Mouse (Mus musculus) kidney, postnatal 4 days (tissue): ENCODE data around the gene Ptbp3.

Experiments
- DNase-seq, 2 experiments: peaks; one replicate each; pipeline ENCODE4 v3.0.0; 2021; ENCODE audit warnings: mixed read lengths in 2 of 2

Gene Ptbp3

DNA sequence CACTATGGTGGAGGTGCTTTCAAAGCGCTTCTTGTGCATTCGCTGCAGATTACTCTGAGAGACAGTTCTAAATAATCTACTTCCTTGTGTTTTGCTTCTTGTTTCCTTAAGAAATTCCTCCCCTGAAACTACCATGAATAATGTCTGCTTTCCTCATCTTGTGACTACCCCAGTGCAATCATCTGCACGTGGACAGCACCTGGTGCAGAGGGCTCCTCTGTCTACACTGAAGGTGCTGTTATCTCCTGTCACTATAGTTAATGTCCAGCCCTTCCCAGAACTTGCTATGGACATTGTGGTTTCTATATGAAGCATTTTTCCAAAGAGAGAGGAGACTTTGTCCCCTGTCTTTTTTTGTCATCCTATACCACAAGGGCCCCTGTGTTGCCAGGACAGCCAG, 4.4 kb upstream of the Ptbp3 start:
- no peak for DNase-seq

DNA sequence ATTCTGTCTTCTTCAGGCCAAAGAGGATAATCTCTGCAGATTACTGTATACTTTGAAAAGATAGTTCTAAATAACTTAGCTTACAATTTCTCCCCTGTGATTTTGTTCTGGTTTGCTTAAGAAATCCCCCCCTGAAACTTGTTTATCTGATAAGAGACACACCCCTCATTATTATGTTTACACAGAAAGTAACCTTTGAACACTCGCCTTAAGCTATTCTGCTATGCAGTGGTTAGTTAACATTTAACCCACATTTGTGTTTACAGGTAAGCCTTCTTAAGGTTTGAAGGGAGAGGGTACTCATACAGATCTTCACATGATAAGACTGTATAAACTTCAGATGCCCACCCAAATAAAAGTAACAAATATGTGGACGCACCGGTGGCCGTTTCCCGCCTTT, 3.7 kb upstream of the Ptbp3 start:
- DNase-seq = no peak

DNA sequence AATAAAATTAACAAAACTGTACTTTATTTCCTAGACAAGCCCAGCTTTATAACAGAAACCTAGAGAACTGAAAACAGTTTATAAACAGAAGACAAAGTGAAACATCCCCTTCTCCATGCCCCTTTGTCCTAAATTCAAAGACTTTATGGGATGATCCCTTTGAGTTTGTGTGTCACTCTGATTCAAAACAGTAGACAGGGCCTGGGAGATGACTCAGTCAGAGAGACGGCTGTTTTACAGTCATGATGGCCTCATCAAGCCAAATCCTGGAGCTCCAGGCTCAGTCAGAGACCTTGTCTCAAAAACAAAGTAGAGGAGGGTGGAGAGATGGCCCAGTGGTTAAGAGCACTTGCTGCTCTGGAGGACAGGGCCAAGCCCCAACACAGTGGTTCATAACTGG, 2.7 kb upstream of the Ptbp3 start:
- no peak for DNase-seq

DNA sequence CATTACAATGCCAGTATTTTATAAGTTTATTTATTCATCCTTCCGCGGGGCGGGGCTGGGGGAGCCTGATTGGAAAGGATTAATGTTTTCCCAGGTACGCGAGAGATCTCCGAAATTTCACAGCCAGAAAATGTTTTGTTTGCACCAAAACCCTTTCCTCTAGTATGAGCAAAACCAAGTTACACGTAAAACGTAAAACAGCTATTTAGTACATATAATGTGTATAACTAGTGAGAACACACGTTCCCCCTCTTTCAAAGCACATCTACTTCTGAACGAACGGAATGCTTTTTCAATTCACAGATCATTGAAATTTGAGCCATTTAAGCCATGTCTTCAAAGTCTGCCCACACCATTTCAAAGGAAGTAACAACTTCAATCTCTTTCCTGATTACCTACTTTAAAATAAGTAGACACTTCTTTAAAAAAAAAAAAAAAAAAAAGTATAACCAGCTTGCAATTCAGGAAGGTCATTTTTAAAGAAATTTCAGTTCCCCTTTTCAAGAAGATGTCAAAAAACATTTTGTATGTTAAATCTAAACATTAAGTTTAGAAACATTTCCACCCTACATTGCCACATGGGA, 905 bp upstream of the Ptbp3 start:
- DNase-seq = no peak

DNA sequence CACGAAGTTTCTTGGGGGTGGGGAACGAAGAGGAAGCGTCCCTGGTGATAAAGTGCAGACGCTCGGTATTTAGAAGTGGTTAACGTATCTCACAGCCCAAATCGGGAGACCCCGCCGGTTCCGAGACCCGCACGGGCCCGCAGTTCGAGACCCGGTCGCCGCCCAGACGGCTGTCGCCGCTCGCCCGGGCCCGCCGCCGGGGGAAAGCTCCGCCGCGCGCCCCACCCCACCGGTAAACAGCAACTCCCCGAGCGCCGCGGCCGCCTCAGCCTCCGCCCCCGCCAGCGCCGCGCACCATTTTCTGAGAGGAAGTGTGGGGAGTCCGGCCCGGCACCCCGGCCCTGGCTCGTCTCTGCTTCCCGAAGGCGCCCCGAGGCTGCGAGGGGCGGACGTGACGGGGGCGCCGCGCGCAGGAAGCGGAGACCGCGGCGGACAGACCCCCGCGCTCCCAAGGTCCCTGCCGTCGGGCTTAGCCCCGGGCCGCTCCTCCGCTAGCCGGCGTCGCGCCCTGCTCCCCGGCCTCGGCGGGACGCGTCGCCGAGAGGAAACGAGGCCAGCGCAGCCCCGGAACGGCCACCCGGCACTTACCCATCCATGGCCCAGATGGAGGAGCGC, 497 bp downstream of the Ptbp3 start:
- peak; percentile 77 to 85 for DNase-seq

DNA sequence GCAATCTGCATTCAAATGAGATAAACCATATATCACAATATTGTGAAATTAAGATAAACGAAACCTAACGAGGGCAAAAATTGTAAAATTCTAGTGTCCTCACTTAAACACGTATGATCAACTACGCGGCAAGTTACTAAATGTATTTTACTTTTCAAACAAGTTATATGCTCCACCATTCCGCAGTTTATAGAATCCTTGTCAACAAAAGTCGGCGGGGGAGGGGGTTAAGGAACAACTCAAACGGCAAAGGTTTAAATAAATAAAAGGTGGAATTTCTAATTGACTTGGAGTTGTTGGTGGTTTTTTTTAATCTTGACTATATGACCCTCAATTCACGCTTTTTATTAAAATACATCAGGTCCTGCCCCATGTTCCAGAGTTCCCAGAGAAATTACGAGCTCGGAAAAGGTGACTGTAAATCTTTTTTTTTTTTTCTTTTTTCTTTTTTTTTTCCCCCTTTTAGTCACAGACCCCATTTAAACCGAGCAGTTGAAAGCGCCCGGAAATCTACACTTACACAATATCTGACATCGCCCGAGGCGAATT, 1.1 kb downstream of the Ptbp3 start:
- no peak for DNase-seq

DNA sequence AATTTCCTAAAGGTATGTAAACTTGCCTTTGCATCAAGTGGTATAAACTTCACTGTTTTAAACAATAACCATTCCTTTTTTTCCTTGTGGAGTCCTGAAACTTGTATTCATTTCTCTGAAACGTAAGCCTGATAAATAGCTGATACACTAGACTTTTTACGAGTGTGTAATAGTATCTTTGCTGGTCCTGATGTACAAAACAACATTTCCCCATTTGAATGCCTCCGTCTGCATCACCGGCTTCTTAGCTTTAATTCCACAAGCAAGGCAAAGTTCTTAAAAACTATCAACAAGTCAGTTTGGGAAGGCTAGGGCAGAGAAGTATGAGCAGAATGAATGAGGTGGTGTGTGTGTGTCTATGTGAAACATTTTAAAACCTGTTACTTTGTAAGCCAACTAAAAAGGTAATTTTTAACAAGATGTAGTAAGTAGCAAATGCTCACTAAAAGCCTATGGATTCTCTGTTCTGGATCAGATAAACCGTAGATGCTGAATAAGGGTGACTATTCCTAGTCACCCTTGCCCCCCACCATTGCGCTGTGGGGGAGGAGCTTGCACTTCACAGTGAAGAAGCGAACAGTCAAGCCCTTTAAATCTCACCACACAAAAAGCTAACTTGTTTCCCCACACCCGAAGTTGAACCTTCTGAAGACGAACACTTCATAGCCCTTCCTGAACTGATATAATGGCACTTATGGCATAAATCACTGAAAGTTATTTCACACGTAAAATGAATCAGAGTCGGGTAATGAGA, 1.9 kb downstream of the Ptbp3 start:
- peak; percentile 21 to 49 for DNase-seq

DNA sequence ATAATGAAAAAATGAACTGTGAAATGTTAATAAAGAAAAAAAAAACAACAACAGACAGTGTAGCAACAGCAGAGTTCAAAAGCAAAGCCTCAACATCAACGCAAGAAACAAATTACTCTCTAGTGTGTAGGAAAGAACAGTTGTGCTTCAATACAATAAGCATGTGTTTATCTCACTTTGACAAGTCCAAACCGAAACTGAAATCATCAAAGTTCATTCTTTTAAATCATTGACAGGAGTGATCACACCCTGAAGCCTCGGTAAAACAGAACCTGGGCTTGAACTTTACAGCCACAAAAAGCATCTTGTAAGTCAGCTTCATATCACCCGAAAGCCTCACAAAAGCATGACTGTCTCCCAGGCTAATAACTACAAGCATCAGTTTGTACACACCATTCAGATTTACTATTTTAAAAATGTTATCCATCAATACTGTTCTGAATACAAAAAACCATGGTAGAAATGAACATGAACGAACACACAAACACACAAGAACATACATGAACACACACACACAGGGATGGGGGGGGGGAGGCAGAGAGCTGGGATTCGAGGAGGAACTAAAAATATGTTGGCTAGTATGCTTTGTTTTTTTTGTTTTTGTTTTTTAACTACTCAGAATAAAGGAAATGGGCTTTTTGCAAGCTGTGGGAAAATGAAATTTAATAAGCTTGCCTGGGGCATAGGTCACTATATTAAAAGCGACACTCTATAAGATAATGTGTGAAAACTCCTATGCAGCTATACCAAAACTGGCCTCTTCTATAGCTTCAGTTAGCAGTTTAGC, 2.7 kb downstream of the Ptbp3 start:
- no peak for DNase-seq

DNA sequence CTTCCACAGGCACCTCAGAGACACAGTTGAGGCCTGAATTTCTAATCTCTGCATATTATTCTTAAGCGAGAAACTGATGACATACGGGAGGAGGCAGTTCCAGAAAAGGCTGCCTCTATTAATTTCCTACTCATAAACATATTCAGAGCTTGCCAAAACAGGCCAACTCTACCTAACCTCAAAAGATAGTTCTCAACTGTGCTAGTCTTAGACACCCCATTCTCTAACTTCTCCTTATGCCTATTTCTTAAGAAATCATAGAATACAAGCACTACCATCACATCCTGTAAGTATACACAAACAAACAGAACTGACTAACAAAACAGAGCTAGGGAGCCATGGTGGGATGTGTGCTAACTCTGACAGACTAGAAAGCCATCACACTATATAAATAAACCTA, 4.5 kb downstream of the Ptbp3 start:
- no peak for DNase-seq

DNA sequence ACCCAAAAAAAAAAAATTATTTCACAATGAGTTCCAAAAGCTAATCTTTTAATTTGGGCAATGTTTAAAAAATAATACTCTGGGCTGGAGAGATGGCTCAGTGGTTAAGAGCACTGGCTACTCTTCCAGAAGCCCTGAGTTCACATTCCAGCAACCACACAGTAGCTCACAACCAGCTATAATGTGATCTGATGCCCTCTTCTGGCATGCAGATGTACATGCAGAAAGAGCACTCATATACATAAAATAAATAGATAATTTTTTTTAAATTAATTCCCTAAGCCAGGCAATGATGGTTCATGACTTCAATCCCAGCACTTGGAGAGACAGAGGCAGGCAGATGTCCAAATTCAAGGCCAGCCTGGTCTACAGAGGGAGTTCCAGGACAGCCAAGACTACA, 6.2 kb downstream of the Ptbp3 start:
- DNase-seq = no peak

DNA sequence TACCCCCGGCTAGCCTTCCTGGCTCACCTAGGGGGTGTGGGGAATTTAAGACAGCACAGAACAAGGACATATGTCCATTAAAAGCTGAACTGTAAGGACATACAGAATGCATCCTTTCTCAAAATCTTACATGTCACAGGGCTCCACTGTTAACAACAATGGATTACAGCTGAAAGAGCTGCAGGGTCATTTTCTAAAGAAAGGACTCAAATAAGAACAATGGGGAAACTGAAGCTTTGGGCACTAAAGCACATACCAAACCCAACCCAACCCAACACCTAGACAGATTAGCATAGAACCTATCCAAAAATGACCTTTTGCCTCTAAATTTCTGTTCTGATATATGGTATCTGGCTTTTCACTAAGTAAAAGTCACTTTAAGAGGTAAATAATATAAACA, 12.9 kb downstream of the Ptbp3 start:
- DNase-seq = no peak

DNA sequence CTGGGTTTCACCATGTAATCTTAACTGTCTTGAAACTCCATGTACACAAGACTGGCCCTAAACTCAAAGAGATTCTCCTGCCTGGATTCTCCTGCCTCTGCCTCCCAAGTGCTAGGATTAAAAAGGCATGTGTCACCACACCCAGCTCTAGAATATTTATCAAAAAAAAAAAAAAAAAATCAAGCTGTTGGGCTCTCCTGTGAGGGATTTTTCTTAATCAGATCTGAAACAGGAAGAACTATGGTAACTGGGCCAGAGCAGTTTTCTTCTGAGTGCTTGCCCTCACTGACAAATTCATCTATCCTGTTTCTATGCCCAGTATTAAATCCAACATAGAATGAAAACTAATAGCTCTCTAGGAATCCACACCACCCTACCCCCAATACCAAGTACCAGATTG, 13.5 kb downstream of the Ptbp3 start:
- no peak for DNase-seq

DNA sequence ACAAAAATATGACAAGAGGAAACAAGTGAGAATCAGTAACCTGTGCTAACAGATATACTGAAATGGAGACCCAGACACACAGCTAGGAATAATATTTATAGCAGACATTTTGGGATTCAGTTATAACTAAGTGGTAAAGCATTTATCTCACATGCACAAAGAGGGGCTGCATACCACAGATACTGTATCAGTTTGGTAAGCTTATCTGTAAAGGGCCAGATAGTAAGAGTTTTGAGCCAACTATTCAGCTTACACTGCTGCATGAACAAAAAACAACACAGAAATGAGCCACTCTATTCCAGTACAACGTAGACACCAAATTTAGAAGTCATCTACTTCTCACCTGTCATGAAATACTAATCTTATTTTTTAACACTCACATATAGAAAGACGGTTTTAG, 15.9 kb downstream of the Ptbp3 start:
- no peak for DNase-seq

DNA sequence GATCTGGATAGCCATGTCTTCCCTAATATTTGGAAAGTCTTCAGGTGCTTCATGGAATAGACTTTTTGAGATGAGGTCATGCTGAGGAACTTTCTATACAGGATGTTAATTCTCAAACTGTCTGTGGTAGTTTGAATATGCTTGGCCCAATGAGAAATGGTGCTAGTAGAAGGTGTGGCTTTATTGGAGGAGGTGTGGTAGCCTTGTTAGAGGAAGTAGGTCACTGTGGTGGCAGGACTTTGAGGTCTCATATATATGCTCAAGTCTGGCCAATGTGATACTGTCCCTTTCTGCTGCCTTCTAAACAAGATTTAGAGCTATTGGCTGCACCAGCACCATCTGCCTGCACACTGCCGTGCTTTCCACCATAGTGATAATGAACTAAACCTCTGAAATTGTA, 18.0 kb downstream of the Ptbp3 start:
- no peak for DNase-seq

DNA sequence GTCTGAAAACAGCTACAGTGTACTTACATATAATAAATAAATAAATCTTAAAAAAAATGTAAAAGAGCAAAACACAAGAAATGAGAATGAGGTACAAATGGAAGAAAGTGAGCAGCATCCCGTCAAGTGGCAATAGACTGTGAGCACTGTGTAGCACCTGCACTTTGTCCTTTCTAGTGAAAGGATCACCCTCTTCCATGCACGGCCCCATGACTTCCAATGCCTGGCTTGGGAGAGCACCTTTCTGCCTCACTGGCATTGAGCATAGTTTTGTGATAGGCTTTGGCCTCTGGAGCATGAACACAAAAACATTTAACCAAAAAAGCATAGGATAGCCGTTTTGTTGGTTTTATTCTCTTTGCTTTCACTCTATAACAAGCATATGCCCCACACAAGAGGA, 21.7 kb downstream of the Ptbp3 start:
- DNase-seq = peak in 1 of 2 experiments; percentile 10

DNA sequence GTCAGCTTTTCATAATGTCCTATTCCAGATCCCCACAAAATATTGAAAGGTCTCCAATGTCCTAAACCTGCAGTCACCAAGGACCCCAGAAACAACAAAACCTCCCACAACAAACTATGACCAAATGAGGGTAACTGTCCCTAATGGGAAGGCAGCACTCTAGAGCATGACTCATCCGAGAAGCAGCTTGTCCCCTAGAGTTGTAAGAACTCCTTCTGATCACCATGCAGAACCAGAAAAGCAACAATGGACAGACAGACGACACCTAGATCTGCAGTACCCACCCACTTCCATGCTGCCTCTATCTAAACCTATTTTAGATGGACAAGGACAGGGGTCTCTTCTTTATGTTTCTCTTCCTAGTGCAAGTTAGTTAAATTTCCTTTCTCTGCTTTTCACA, 22.4 kb downstream of the Ptbp3 start:
- no peak for DNase-seq

DNA sequence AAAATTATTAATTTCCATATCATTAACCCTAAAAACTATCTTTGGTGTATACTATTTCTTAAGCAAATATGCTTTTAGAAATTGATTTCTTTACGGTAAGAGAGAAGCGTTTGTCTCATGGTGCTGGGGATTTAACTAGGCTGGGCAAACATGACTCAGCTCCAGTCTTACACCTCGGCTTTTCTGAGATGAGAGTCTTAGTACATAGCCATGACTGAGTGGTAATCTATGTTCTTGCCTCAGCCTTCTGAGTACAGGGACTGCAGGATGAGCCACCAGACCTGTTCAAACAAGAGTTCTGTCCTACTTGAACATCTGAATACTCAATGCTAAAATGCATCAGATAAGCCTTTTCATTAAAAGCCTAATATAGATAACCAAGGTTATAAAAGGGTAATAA, 24.3 kb downstream of the Ptbp3 start:
- DNase-seq = no peak

DNA sequence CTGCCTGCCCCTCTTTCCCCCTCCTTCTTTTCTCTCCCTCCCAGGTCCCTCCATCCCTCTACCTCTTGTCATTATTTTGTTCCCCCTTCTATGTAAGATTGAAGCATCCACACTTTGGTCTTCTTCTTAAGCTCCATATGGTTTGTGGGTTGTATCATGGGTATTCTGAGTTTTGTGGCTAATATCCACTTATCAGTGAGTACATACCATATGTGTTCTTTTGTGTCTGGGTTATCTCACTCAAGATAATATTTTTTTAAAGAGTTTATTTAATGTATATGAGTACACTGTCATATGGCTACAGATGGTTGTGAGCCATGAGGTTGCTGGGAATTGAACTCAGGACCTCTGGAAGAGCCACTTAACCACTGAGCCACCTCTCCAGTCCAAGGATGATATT, 38.8 kb downstream of the Ptbp3 start:
- no peak for DNase-seq

DNA sequence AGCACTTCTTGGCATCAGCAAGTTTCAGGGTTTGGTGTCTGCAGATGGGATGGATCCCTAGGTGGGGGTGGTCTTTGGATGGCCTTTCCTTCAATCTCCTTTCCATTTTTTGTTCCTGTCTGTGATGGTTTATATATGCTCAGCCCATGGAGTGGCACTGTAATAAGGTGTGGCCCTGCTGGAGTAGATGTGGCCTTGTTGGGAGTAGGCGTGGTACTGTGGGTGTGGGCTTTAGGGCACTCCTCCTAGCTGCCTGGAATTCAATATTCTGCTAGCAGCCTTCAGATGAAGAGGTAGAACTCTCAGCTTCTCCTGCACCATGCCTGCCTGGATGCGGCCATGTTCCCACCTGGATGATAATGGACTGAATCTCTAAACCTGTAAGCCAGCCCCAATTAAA, 39.6 kb downstream of the Ptbp3 start:
- DNase-seq = no peak

DNA sequence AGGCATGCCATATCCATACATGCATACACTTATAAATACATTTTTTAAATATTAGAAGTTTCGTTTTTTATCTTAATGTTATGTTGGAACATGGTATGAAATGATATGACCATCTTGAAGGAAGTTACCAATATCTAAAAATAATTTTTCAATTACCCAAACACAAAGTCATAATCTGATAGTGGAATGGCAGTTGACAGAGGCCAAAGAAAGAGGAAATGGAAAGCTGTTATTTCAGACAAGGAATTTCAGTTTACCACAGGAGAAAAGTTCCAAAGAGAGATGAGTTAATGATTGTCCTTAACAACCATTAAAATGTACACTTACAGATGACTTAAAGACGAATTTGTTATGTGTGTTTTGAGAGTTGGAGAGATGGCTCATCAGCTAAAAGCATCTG, 41.4 kb downstream of the Ptbp3 start:
- no peak for DNase-seq

DNA sequence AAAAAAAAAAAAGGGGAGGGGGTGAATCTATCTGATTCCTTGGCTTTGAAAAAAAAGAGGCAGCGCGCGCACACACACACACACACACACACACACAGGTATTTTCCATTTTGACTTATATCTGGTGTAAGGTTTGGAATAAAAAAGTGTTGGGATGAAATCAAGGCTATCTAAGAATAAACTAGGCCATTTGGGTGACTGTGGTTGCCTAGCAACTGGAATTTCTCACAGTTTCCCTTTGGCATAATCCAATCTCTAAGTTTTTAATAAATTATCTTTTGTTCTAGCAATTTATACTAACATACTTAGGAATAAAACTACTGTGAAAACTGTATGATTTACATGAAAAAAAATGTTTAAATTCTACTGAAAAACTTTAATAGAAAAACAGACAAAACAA, 42.5 kb downstream of the Ptbp3 start:
- no peak for DNase-seq

DNA sequence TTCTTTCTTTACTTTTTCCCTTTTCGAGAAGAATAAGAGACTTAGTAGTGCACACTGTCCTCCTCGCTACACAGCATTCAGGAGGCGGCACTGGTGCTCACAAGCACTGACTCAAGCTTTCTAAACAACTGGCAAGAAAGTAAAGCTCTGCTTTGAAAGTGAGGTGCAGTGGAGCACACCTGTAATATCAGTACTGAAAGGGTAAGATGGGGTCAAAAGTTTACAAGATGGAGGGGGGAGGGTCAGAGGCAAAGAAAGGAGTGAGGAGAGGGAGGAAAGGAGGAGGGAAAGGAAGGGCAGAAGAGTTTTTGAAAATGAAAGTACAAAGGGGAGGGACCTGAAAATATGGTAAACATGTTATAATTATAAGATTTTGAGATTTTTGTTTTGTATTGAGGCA, 43.7 kb downstream of the Ptbp3 start:
- no peak for DNase-seq

DNA sequence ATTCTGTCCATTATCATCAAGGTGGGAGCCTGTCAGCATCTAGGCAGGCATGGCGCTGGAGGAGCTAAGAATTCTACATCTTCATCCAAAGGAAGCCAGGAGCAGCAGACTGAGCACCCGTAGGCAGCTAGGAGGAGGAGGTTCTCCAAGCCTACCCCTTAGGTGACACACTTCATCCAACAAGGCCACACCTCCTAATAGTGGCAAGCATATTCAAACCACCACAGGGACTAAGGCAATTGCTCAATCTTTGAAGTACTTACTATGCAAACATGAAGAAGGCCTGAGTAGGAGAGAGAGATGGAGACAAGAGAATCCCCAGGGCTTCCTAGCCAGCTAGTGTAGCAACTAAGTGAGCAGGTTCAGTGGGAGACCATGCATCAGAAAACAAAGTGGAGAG, 58.1 kb downstream of the Ptbp3 start:
- no peak for DNase-seq

DNA sequence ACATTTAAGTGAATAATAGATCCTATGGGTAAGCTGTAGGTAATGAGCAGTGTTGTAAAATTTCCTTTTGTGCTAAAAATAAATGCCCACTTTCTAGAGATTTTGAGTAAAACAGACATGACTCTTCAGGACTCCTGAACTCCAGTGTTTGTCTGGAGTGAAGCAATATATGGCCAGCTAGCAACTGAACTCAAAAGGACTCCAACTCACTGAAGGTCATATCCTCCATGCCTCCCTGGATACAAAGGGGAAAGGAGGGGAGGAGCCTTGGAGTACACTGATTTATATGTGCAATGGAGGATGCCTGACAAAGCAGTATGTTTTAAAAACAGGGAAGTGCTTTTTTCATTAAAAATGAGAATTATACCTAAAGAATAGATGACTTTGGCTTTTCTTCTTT, 77.9 kb downstream of the Ptbp3 start:
- DNase-seq = no peak
